Mouse (Mus musculus): ENCODE data around the gene Rpusd3.

Rpusd3 gene

DNA sequence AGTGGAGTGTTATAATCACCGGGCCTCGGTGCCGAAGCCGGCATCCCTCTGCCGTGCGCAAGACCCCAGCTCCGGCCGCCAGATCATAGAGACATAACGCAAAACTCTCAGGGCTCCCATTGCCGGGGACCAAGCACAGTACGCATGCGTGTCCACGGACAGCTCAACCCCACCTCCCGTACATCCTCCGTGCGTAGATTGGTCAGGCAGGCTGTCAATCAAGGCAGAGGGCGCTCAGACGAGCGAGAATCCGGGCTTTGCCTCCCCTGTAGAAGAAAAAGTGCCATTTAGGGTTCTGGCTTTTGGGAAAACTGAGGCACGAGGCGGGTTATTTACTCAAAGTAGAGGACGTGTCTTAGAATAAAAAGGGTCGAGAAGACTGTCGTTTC is at the start of gene Rpusd3:
Rpusd3 (minus strand) TSS at position 142 of the 389 bp plus-strand sequence.
- DNase-seq, result peak; percentile 99 to 100

- no peak for DNase-seq
These were observed 49.4 kb upstream of the Rpusd3 start for GRCm38 (mm10) chr6:113468512-113468911.

- DNase-seq, result peak; percentile 65 to 75
These were observed 46.5 kb upstream of the Rpusd3 start for GRCm38 (mm10) chr6:113465602-113466001.

GRCm38 (mm10) chr6:113464040-113464439 is 44.9 kb upstream of the Rpusd3 start:
- no peak for DNase-seq

DNA sequence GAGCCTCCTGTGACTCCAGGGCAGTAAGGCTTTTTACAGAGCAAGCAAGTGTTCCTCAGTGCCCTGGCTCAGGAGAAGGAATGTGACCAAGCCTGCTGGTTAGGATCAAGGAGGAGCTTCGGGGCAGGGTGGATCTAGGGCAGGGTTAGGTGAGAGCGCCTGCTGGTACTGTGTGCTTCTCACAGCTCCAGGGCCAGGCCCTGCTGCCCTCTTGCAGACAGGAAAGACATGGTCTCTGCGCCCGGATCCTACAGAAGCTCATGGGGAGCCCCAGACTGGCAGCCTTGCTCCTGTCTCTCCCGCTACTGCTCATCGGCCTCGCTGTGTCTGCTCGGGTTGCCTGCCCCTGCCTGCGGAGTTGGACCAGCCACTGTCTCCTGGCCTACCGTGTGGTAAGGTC is 39.5 kb upstream of the Rpusd3 start:
- peak; percentile 53 to 56 for DNase-seq

- DNase-seq, result no peak
These were observed 38.9 kb upstream of the Rpusd3 start, which contains the start of gene Il17re for GRCm38 (mm10) chr6:113457952-113458534. Gene Il17re (plus strand): TSS chr6:113458484.

DNA sequence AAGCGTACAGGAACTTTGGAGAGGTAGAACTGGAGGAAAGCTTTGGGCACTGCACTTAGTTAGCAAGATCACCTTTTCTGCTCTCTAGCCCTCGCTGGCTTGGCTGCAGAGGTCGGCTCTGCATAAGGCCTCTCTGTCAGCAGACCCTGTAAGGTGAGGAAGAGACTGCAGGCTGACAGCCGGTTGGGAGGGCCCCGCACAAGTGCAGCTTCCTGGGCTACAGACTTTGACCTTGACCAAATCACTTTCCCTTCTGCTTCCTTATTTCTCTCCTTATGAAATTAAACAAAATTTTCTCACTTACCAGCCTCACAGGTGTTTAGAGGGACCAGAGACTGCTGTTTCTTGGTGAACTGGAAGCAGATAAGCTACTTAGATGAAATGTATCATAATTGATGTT is 35.9 kb upstream of the Rpusd3 start:
- DNase-seq, result no peak

DNA sequence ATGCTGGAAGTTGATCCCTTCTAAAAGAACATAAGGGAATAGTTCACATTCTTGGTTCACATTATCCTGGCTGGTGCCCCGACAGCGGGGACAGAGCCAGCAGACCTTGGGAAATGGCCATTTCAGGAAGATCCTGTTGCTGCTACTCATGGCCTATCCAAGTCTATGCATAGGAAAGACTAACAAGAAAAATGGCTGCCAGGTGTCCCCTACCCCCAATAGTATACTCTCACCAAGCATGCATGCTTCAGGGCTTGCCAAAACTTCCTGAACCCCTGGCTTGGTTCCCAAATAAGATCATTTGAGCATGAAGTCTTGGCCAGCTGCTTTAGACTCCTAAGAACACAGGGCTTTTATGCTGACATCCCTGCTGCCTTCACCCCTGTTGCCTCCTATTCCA is 32.7 kb upstream of the Rpusd3 start:
- peak; percentile 37 to 69 for DNase-seq

- peak; percentile 61 to 71 for DNase-seq
These were observed 28.5 kb upstream of the Rpusd3 start for GRCm38 (mm10) chr6:113447639-113448038.

DNA sequence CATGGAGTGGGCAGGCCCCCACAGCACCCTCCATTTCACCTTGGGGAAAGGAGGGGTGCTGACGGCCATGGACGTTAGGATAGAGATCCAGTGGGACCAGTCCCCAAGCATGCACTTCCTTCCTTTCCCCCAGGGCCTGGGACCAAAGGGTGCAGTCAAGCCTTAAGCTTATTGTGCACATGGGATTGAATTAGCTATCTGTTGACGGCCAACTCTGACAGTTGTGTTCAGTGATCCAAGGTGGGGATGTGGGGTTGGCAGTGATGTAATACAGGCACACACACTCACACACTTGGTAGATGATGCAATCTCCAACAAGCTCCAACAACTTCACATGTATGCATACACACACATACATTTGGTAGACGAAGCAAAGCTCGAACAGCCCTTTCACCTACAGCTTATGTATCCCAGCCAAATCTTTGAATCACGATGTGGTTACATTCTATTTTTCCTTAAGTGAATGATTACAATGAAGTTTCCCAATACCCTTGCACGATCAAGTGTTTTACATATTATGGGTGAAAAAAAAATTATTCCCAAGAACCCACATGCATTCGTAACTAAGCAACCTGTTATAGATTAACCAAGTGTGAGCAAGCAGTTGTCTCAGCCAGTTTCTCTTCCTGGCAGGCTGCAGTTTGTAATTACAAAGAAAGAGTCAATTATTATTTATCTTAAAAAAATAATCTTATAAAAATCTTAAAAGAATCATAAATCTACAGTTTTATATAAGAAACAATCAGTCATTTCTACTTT is 25.2 kb upstream of the Rpusd3 start:
- DNase-seq, result no peak

GRCm38 (mm10) chr6:113443091-113443490 is 24.0 kb upstream of the Rpusd3 start:
- peak in 1 of 2 experiments; percentile 42 for DNase-seq

GRCm38 (mm10) chr6:113442442-113443090 is 23.4 kb upstream of the Rpusd3 start, which contains the start of gene Jagn1:
Gene Jagn1 (plus strand): TSS chr6:113442569.
- peak; percentile 92 for DNase-seq

DNA sequence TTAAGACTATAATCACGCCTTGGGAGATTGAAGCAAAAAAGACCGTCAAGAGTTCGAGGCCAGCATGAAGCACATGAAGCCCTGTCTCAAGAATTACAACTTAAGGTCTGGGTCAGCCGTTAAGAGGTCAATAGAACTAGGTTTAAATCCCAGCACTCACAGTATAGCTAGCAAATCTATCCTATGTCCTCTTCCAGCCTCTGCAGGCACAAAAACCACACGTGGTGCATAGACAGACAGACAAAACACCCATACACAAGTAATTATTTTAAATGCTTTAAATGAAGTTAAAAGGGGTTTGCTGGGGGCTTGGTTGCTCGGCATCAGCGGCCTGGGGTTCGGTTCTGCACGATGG is 22.9 kb upstream of the Rpusd3 start:
- no peak for DNase-seq

DNA sequence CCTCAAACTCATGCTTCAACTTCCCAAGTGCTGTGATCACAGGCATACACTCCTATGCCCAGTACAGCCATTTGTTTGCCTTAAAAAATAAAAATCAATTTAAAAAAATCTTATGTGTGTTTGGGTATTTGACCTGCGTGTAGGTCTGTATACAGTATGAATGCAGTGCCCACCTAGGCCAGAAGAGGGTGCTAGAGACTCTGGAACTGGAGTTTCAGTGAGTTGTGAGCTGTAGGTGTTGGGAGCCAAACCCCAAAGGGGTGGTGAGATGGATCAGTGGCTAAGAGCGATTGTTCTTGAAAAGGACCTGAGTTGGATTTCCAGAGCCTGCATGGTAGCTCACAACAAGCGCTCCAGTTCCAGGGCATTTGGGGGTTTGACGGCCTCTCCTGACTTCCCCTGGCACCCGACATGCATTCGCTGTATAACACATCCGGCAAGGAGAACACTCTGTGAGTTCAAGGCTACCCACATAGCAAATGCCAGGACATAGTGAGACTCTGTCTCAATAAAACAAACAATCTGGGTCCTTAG is 22.1 kb upstream of the Rpusd3 start:
- DNase-seq, result peak; percentile 87 to 93

DNA sequence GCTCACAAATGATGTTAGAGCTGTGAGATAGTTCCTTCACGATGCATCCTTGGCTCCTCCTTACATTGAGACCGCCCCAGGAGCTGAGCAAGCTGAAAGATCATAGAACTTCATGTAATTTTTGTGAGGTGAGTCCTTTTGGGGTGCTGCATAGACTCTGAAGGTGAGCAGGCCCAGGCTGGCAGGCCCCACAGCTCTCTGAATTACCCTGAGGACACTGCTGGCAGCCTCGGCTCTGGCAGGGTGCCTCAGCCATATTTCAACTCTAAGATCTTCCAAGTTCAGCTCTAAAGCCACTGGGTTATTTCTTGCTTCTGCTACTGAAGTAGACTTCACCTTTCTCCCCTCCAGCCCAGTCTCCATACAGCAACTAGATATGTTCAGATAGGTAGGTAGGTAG is 21.5 kb upstream of the Rpusd3 start:
- DNase-seq, result no peak

GRCm38 (mm10) chr6:113438721-113439430 is 19.7 kb upstream of the Rpusd3 start:
- no peak for DNase-seq

- DNase-seq, result no peak
These were observed 18.0 kb upstream of the Rpusd3 start for GRCm38 (mm10) chr6:113437135-113437534.

DNA sequence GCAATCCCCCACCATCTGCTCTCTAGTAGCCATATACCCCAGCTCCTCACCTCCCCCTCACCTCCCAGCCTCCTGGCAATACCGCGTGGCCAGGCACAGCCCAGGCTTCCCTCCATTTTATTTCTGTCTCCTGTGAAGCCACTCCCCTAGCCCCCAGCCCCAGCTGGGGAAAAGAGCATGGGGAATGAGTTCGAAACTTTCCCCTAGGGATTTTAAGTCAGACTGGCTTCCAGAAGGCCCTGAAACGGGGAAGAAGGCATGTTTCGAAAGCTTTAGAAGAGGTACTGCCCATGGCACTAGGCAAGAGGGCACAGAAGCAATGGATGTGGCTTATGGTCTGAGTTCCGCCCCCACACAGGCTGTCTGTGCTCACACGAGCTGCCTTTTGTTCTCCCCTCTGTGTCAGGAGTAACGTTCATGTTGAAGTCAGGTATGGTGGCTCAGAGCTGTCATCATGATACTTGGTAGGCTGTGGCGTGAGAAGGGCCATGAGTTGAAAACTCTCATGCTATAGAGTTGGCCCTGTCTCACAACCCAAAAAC is 16.6 kb upstream of the Rpusd3 start, which contains the start of gene Cidec:
Cidec (minus strand) TSS at position 97 of the 542 bp plus-strand sequence.
- no peak for DNase-seq

DNA sequence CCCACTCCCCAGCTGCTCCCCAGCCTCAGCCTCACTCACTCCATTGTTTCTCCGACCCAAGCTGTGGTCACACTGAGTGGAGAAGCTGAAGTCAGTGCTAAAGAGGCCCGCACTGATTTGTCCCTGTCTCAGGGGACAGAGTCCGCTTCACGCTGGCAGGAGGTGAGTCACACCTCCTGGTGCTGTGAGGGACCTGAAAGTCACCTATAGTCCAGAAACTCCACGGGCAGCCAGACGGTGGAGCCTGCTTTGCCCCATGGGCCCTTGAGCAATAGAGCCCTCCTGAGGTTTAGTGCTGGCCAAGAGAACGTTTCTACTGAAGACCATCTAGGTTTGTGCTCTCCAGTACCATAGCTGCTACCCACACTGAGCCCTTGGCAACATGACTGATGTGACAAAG is 15.6 kb upstream of the Rpusd3 start:
- DNase-seq, result no peak

- no peak for DNase-seq
These were observed 14.5 kb upstream of the Rpusd3 start for GRCm38 (mm10) chr6:113433661-113434060.

DNA sequence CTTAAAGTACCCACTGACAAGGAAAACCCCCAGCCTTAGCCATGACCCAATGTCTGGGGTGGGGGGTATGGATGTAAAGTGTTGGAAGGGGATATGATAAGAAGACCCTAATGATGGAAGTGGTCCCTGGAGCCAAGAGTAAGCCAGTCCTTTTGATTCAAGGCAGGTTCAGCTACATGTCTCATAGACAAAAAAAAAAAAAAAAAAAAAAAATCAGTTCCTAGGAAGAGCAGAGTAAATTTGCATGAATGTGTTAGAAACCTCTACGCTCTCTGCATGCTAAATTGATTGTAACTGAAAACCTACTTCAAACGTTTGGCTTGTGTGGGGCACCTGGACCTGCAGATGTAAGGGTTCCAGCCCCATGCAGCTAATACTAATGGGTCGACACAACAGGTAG is 12.7 kb upstream of the Rpusd3 start:
- no peak for DNase-seq

- no peak for DNase-seq
These were observed 11.7 kb upstream of the Rpusd3 start for GRCm38 (mm10) chr6:113430846-113431245.

DNA sequence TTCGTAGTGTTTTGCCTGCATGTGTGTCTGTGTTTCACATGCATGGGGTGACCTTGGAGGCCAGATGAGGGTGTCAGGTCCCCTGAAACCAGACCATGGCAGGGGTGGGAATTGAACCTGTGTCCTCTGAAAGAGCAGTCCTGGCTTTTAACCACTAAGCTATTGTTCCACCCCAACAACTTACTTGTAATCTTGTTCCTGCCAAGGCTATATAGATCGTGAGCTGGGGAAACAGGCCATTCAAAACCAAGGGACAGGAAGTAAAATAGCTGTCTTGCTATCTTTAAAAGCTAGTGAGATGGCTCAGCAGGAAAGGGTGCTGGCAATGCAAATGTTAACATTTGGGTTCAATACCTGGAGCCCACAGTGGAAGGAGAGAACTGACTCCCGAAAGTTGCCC is 10.8 kb upstream of the Rpusd3 start:
- no peak for DNase-seq

All from cerebellum, postnatal 14 days (tissue).